Mouse (Mus musculus) myocyte (in vitro differentiated cells): ENCODE results near the gene Slc2a5. TPM values are rescaled to one million over a fixed set of nuclear protein-coding genes. Genes with fewer than 3 reads are reported as not detected.

ENCODE experiments used
- H3K27me3 ChIP-seq: one replicate; pipeline ENCODE4 v1.6.1; 2011; ENCODE audit not compliant: control insufficient read depth, insufficient read depth, insufficient read length
- H3K36me3 ChIP-seq: one replicate; pipeline ENCODE4 v1.6.1; 2011; ENCODE audit not compliant: control insufficient read depth, insufficient read depth
- H3K4me2 ChIP-seq: one replicate; pipeline ENCODE4 v1.6.1; 2011; ENCODE audit warnings: low read depth, control low read depth
- H3K4me3 ChIP-seq: one replicate; pipeline ENCODE4 v1.5.1; 2011; ENCODE audit warnings: mild to moderate bottlenecking, control low read depth, moderate library complexity
- H3K79me2 ChIP-seq: one replicate; pipeline ENCODE4 v1.6.1; 2011; ENCODE audit not compliant: control insufficient read depth, insufficient read depth
- H3ac ChIP-seq: one replicate; pipeline ENCODE4 v1.6.1; 2011; ENCODE audit not compliant: control insufficient read depth, insufficient read length
- CEBPB ChIP-seq: IDR thresholded peaks from 2 replicates; pipeline ENCODE4 v1.6.1; 2011; ENCODE audit warnings: mild to moderate bottlenecking, moderate library complexity; ENCODE audit not compliant: poor library complexity, insufficient read depth, severe bottlenecking
- E2F4 ChIP-seq: IDR thresholded peaks from one replicate; pipeline ENCODE4 v1.6.1; 2011; ENCODE audit warnings: mild to moderate bottlenecking, control low read depth, moderate library complexity; ENCODE audit not compliant: insufficient read depth
- MAX ChIP-seq: IDR thresholded peaks from one replicate; pipeline ENCODE4 v1.6.1; 2011; ENCODE audit warnings: low read depth, mild to moderate bottlenecking, control low read depth
- MYOD1 ChIP-seq, 3 experiments: IDR thresholded peaks; one replicate each; pipeline ENCODE4 v1.6.1; 2011; ENCODE audit warnings: control low read depth in 2 of 3, low read depth in 2 of 3, mild to moderate bottlenecking in 2 of 3, moderate library complexity in 1 of 3; ENCODE audit not compliant: insufficient read length in 2 of 3, control insufficient read depth in 1 of 3
- MYOG ChIP-seq, 3 experiments: IDR thresholded peaks; one replicate each; pipeline ENCODE4 v1.6.1; 2011; ENCODE audit warnings: control low read depth in 2 of 3, low read depth in 2 of 3, mild to moderate bottlenecking in 2 of 3; ENCODE audit not compliant: insufficient read length in 2 of 3, control insufficient read depth in 1 of 3, insufficient read depth in 1 of 3
- POLR2A ChIP-seq: IDR thresholded peaks from one replicate; pipeline ENCODE4 v1.6.1; 2011; ENCODE audit warnings: low read depth, mild to moderate bottlenecking, control low read depth, moderate library complexity; ENCODE audit not compliant: insufficient read length
- POLR2AphosphoS2 ChIP-seq: IDR thresholded peaks from one replicate; pipeline ENCODE4 v1.6.1; 2011; ENCODE audit warnings: low read depth, control low read depth; ENCODE audit not compliant: insufficient read length
- REST ChIP-seq: IDR thresholded peaks from one replicate; pipeline ENCODE4 v1.6.1; 2011; ENCODE audit warnings: mild to moderate bottlenecking, control low read depth, moderate library complexity; ENCODE audit not compliant: insufficient read depth, insufficient read length
- SRF ChIP-seq: IDR thresholded peaks from one replicate; pipeline ENCODE4 v1.6.1; 2011; ENCODE audit warnings: low read depth; ENCODE audit not compliant: control insufficient read depth, insufficient read length
- TCF12 ChIP-seq: IDR thresholded peaks from one replicate; pipeline ENCODE4 v1.6.1; 2011; ENCODE audit warnings: mild to moderate bottlenecking, control low read depth; ENCODE audit not compliant: poor library complexity, insufficient read depth, severe bottlenecking
- TCF3 ChIP-seq: IDR thresholded peaks from one replicate; pipeline ENCODE4 v1.6.1; 2011; ENCODE audit warnings: low read depth, control low read depth; ENCODE audit not compliant: insufficient read length
- USF1 ChIP-seq: IDR thresholded peaks from one replicate; pipeline ENCODE4 v1.6.1; 2011; ENCODE audit warnings: low read depth, mild to moderate bottlenecking, control low read depth, moderate library complexity
- polyA plus RNA-seq: library from polyadenylated mRNA; unstranded; fragments of >200 nt; fragmentation: generic; extraction: Trizol; gene quantifications from one replicate; pipeline ENCODE4 v1.2.1, GENCODE M21; 2012; ENCODE audit warnings: missing spikeins

Slc2a5 gene
- polyA plus RNA-seq, 1 experiment: 0.24 TPM

DNA sequence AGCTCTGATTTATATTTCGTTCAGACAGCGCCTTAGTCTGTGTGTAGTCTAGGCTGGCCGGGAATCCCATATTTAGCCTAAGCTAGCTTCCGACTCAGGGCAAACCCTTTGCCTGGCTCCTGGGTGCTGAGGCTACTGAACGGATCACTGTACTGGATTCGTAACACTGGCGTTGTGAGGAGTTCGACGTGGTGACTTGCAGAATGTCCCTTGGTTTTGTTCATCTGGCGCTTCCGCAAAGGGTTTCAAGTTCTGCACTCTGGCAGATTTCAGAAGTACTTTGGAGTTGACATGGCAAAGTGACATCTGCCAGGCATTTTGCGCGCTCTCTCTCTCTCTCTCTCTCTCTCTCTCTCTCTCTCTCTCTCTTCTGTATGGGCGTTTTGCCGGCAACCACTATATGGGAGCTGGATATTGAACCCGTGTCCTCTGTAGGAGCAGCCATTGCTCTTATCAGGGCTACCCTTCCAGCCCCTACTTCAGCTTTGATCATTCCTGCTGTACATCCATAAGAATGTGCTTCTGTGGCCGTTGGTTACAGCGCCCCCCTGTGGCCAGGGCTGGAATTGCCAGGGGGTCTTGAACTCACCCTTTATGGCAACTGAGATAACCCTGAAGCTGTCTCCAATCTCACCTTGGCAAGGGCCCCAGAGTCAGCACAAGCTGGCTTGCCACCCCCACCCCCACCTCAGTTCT is 27.0 kb upstream of the Slc2a5 start:
- TF ChIP-seq POLR2A (no peak), E2F4 (no peak)
- H3K36me3 ChIP-seq: no peaks in the 10 kb centered on the region
- H3K27me3 ChIP-seq: no peaks in the 10 kb centered on the region
- no peaks in the 10 kb centered on the region for H3K79me2 ChIP-seq
- no peak overlapping the region for H3K4me2 ChIP-seq
- H3ac ChIP-seq: no peak overlapping the region
- no peak overlapping the region for H3K4me3 ChIP-seq

DNA sequence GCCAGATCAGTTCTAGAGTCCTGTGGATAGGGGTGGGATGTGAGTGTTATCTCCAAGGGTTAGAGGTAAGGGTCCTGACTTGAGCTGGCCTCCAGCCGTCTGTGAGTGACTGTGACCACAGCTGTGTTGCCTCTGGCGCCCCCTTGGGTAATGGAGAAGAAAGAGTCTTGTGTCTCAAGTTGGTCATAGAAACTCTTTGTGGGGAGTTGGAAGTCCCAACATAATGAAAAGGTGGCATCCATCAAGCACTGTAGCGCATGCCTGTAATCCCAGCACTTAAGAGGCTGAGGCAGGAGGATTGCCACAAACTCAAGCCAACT is 26.5 kb upstream of the Slc2a5 start:
- H3K4me3 ChIP-seq: no peak overlapping the region
- no peak for TF ChIP-seq POLR2AphosphoS2
- no peak for TF ChIP-seq SRF
- TF ChIP-seq REST: no peak
- no peak for TF ChIP-seq USF1
- TF ChIP-seq MYOG (IDR thresholded peaks at IDR 0.05; ENCODE audit: control insufficient read depth in 1 of 3, insufficient read depth in 1 of 3, insufficient read length in 2 of 3, low read depth in 2 of 3): no peak
- no peak for TF ChIP-seq TCF12
- TF ChIP-seq E2F4: no peak
- no peak for TF ChIP-seq POLR2A
- no peak for TF ChIP-seq TCF3
- TF ChIP-seq CEBPB: no peak
- no peak for TF ChIP-seq MYOD1 (IDR thresholded peaks at IDR 0.05; ENCODE audit: control insufficient read depth in 1 of 3, insufficient read length in 2 of 3, low read depth in 2 of 3)
- no peak for TF ChIP-seq MAX
- H3K4me2 ChIP-seq: no peak overlapping the region
- no peak overlapping the region for H3ac ChIP-seq
- no peaks in the 10 kb centered on the region for H3K27me3 ChIP-seq
- no peaks in the 10 kb centered on the region for H3K79me2 ChIP-seq
- H3K36me3 ChIP-seq: no peaks in the 10 kb centered on the region

DNA sequence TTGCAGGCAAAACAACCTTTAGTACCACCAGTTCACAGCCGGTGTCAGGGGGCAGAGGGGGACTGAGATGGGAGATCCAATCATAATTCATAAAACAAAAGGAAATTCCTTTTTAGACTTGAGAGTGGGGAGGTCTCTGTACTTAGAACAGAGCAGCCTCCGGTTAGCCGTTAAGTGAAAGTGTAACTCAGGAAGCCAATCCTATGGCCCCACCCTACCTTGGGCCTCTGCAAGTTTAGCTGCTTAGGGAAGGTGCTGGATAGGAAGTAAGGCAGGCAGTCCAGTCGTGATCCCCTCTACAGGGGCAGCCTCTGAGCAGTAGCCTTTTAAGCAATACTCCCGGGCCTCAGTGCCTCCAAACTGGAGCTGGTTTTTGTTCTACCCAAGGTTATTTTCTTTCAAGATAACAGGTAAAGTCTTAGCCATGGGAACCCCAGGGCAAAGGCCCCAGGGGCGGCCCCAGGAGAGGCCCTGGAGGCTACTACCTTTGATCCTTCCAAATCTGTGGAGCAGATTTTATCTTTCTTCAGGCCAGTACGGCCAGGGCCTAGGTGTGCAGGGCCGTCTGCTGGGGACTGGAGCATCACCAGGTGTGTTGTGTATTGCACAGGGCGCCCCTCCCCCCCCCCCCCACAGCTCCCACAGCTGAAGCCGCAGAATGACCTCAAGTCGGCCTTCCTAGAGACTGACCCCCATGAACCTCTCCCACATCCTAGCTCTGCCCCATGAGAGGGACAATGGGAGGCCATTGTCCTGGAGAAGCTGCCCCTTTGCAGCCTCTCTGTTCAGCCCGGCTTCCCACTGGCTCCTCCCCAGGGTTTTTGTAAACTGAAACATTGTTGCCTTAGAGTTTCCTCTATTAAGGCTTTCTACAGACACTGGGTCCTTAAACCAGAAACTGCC is 25.3 kb upstream of the Slc2a5 start:
- H3ac ChIP-seq: no peak overlapping the region
- no peaks in the 10 kb centered on the region for H3K36me3 ChIP-seq
- TF ChIP-seq E2F4 (no peak), TCF12 (no peak), USF1 (no peak), SRF (no peak), TCF3 (no peak), MYOD1 (IDR thresholded peaks at IDR 0.05; ENCODE audit: control insufficient read depth in 1 of 3, insufficient read length in 2 of 3, low read depth in 2 of 3) (no peak), CEBPB (no peak), REST (no peak), POLR2A (no peak), MYOG (IDR thresholded peaks at IDR 0.05; ENCODE audit: control insufficient read depth in 1 of 3, insufficient read depth in 1 of 3, insufficient read length in 2 of 3, low read depth in 2 of 3) (no peak), MAX (no peak), POLR2AphosphoS2 (no peak)

DNA sequence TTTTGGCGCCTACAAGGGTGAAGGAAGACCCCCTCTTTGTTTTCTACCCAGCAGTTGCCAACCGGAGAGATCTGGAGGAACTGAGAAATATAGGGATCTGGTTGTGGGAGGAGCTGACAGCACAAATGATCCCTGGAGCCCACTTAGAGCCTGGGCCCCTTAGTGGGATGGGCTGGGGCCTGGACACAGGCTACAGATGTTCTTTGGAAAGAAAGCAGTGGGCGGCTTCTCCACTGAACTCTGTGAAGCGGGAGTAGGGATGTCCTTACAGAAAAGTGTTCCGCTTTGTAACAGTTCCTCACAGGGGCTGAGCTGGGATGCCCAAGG is 24.7 kb upstream of the Slc2a5 start:
- Histone ChIP-seq H3K36me3 (no peaks in the 10 kb centered on the region), H3K79me2 (no peaks in the 10 kb centered on the region), H3K27me3 (no peaks in the 10 kb centered on the region), H3K4me3 (no peak overlapping the region), H3ac (no peak overlapping the region), H3K4me2 (no peak overlapping the region)
- no peak for TF ChIP-seq POLR2AphosphoS2
- no peak for TF ChIP-seq USF1
- TF ChIP-seq TCF12: no peak
- no peak for TF ChIP-seq REST
- TF ChIP-seq MYOD1 (IDR thresholded peaks at IDR 0.05; ENCODE audit: control insufficient read depth in 1 of 3, insufficient read length in 2 of 3, low read depth in 2 of 3): no peak
- TF ChIP-seq SRF: no peak

More for the DNA sequence above, 25.3 kb upstream of the Slc2a5 start:
- no peak overlapping the region for H3K4me3 ChIP-seq
- H3K79me2 ChIP-seq: no peaks in the 10 kb centered on the region
- H3K27me3 ChIP-seq: no peaks in the 10 kb centered on the region
- H3K4me2 ChIP-seq: no peak overlapping the region

DNA sequence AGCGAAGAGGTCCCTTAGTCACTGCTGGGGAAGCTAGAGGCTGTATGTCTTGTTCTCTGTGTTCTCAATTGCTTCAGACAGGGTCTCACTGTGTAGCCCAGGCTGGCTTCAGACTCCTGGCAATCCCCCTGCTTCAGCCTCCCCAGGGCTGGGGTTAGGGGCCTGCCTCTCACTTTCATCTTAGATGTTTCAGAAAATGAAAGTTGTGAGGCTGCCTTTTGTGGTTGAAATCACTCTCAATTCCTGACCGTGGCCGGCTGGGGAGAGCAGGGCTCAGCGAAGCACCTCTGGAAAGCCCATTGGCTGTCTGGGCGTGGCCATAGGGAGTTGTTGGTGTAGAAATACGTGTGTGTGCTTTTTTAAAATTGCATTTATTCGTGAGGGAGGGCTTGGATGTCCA is 22.8 kb upstream of the Slc2a5 start:
- no peaks in the 10 kb centered on the region for H3K27me3 ChIP-seq
- H3K36me3 ChIP-seq: no peaks in the 10 kb centered on the region
- no peak overlapping the region for H3K4me2 ChIP-seq
- H3K79me2 ChIP-seq: no peaks in the 10 kb centered on the region
- H3ac ChIP-seq: no peak overlapping the region
- H3K4me3 ChIP-seq: no peak overlapping the region
- no peak for TF ChIP-seq REST
